Mouse (Mus musculus): Measurements from ENCODE around the gene Cpz. TPM values are rescaled to one million over a fixed set of nuclear protein-coding genes. Genes with fewer than 3 reads are reported as not detected.
A peak's percentile ranks its signal among the peaks of the same experiment; 100 is the strongest.

The Cpz gene
- polyA plus RNA-seq (2014; fragmentation: Nextera tagmentation; extraction: Ambion mirVana), result 4.8 and 6.6 TPM in 2 replicates

- H3K36me3 ChIP-seq (ENCODE audit: control insufficient read depth, insufficient read depth, low read length), result no peaks in the 10 kb centered on the region
- peaks cover 8% of the 10 kb centered on the region; the same call in 1 of the 2 replicates for H3K4me1 ChIP-seq (ENCODE audit: control insufficient read depth, insufficient read depth, low read length)
- peak within 1 kb of the TSS; percentile 40 for H3K4me2 ChIP-seq (replicated peaks; ENCODE audit: low read depth, low read length)
- ATAC-seq (ENCODE audit: insufficient number of reproducible peaks, insufficient read depth, low FRiP score, low read depth), result peak; percentile 56
- H3K27me3 ChIP-seq (ENCODE audit: control insufficient read depth, insufficient read depth, low read length), result 0 out of 2 replicates have a peak, but pooled peaks cover 3% of the 10 kb centered on the region
- peak within 1 kb of the TSS; percentile 28 for H3K4me3 ChIP-seq (ENCODE audit: low read depth, low read length)
- no peaks in the 10 kb centered on the region for H3K9me3 ChIP-seq (ENCODE audit: control insufficient read depth, low read depth, low read length)
- 3% methylated on average over 29 of the region's 29 CpGs for WGBS
- no peak within 1 kb of the TSS; the same call in 1 of the 2 replicates for H3K9ac ChIP-seq (replicated peaks; ENCODE audit: low read depth, low read length)
- H3K27ac ChIP-seq (ENCODE audit: low read length), result no peak within 1 kb of the TSS
Observed at GRCm38 (mm10) chr5:35525469-35526123, at the start of gene Cpz. TSS of gene Cpz (minus strand) at chr5:35525698.

GRCm38 (mm10) chr5:35574653-35575599, 49.4 kb upstream of the Cpz start, which contains the start of gene Trmt44:
TSS of gene Trmt44 (minus strand) at chr5:35575070.
- 4% methylated on average over 56 of the region's 56 CpGs for WGBS
- H3K36me3 ChIP-seq (ENCODE audit: control insufficient read depth, insufficient read depth, low read length), result peaks cover 20% of the 10 kb centered on the region
- H3K9me3 ChIP-seq (ENCODE audit: control insufficient read depth, low read depth, low read length), result no peaks in the 10 kb centered on the region
- peak within 1 kb of the TSS; percentile 98 for H3K4me3 ChIP-seq (ENCODE audit: low read depth, low read length)
- H3K4me2 ChIP-seq (replicated peaks; ENCODE audit: low read depth, low read length), result peak within 1 kb of the TSS; percentile 95
- H3K27ac ChIP-seq (ENCODE audit: low read length), result peak within 1 kb of the TSS; percentile 80
- H3K4me1 ChIP-seq (ENCODE audit: control insufficient read depth, insufficient read depth, low read length), result peaks cover 7% of the 10 kb centered on the region
- ATAC-seq (ENCODE audit: insufficient number of reproducible peaks, insufficient read depth, low FRiP score, low read depth), result peak; percentile 91
- no peaks in the 10 kb centered on the region for H3K27me3 ChIP-seq (ENCODE audit: control insufficient read depth, insufficient read depth, low read length)
- H3K9ac ChIP-seq (replicated peaks; ENCODE audit: low read depth, low read length), result peak within 1 kb of the TSS; percentile 72

- H3K27ac ChIP-seq (ENCODE audit: low read length), result no peak overlapping the region
- H3K36me3 ChIP-seq (ENCODE audit: control insufficient read depth, insufficient read depth, low read length), result peaks cover 37% of the 10 kb centered on the region
- H3K4me3 ChIP-seq (ENCODE audit: low read depth, low read length), result no peak overlapping the region
- H3K27me3 ChIP-seq (ENCODE audit: control insufficient read depth, insufficient read depth, low read length), result no peaks in the 10 kb centered on the region
- WGBS, result 91% methylated on average over 6 of the region's 6 CpGs
- H3K4me2 ChIP-seq (replicated peaks; ENCODE audit: low read depth, low read length), result no peak overlapping the region
- no peak for ATAC-seq (ENCODE audit: insufficient number of reproducible peaks, insufficient read depth, low FRiP score, low read depth)
- H3K4me1 ChIP-seq (ENCODE audit: control insufficient read depth, insufficient read depth, low read length), result peaks cover 7% of the 10 kb centered on the region
- H3K9me3 ChIP-seq (ENCODE audit: control insufficient read depth, low read depth, low read length), result no peaks in the 10 kb centered on the region
- no peak overlapping the region for H3K9ac ChIP-seq (replicated peaks; ENCODE audit: low read depth, low read length)
Observed at GRCm38 (mm10) chr5:35571546-35571945, 46.0 kb upstream of the Cpz start.

- Histone ChIP-seq H3K9me3 (ENCODE audit: control insufficient read depth, low read depth, low read length) (no peaks in the 10 kb centered on the region), H3K4me2 (replicated peaks; ENCODE audit: low read depth, low read length) (no peak overlapping the region), H3K27ac (ENCODE audit: low read length) (no peak overlapping the region), H3K27me3 (ENCODE audit: control insufficient read depth, insufficient read depth, low read length) (no peaks in the 10 kb centered on the region), H3K9ac (replicated peaks; ENCODE audit: low read depth, low read length) (no peak overlapping the region), H3K4me1 (ENCODE audit: control insufficient read depth, insufficient read depth, low read length) (no peaks in the 10 kb centered on the region), H3K36me3 (ENCODE audit: control insufficient read depth, insufficient read depth, low read length) (peaks cover 60% of the 10 kb centered on the region), H3K4me3 (ENCODE audit: low read depth, low read length) (no peak overlapping the region)
- WGBS, result 91% methylated on average over 4 of the region's 4 CpGs
- no peak for ATAC-seq (ENCODE audit: insufficient number of reproducible peaks, insufficient read depth, low FRiP score, low read depth)
Observed at GRCm38 (mm10) chr5:35566632-35567031, 41.1 kb upstream of the Cpz start.

- WGBS, result 90% methylated on average over 9 of the region's 9 CpGs
- H3K9me3 ChIP-seq (ENCODE audit: control insufficient read depth, low read depth, low read length), result no peaks in the 10 kb centered on the region
- H3K4me1 ChIP-seq (ENCODE audit: control insufficient read depth, insufficient read depth, low read length), result no peaks in the 10 kb centered on the region
- H3K36me3 ChIP-seq (ENCODE audit: control insufficient read depth, insufficient read depth, low read length), result peaks cover 53% of the 10 kb centered on the region
- H3K9ac ChIP-seq (replicated peaks; ENCODE audit: low read depth, low read length), result no peak overlapping the region
- no peak overlapping the region for H3K4me3 ChIP-seq (ENCODE audit: low read depth, low read length)
- H3K27me3 ChIP-seq (ENCODE audit: control insufficient read depth, insufficient read depth, low read length), result no peaks in the 10 kb centered on the region
- no peak overlapping the region for H3K27ac ChIP-seq (ENCODE audit: low read length)
- H3K4me2 ChIP-seq (replicated peaks; ENCODE audit: low read depth, low read length), result no peak overlapping the region
- no peak for ATAC-seq (ENCODE audit: insufficient number of reproducible peaks, insufficient read depth, low FRiP score, low read depth)
Observed at GRCm38 (mm10) chr5:35565217-35565616, 39.7 kb upstream of the Cpz start.

GRCm38 (mm10) chr5:35563449-35563848, 38.0 kb upstream of the Cpz start:
- H3K4me3 ChIP-seq (ENCODE audit: low read depth, low read length), result no peak overlapping the region
- whole genome bisulfite sequencing, result 0% methylated on average over 1 of the region's 1 CpGs
- H3K9me3 ChIP-seq (ENCODE audit: control insufficient read depth, low read depth, low read length), result no peaks in the 10 kb centered on the region
- H3K27me3 ChIP-seq (ENCODE audit: control insufficient read depth, insufficient read depth, low read length), result no peaks in the 10 kb centered on the region
- no peaks in the 10 kb centered on the region for H3K4me1 ChIP-seq (ENCODE audit: control insufficient read depth, insufficient read depth, low read length)
- ATAC-seq (ENCODE audit: insufficient number of reproducible peaks, insufficient read depth, low FRiP score, low read depth), result 0 out of 2 replicates have a peak, but pooled peaks have one; percentile 62
- no peak overlapping the region for H3K4me2 ChIP-seq (replicated peaks; ENCODE audit: low read depth, low read length)
- H3K27ac ChIP-seq (ENCODE audit: low read length), result no peak overlapping the region
- no peak overlapping the region for H3K9ac ChIP-seq (replicated peaks; ENCODE audit: low read depth, low read length)
- peaks cover 49% of the 10 kb centered on the region for H3K36me3 ChIP-seq (ENCODE audit: control insufficient read depth, insufficient read depth, low read length)

GRCm38 (mm10) chr5:35562616-35563015, 37.1 kb upstream of the Cpz start:
- no peak overlapping the region for H3K9ac ChIP-seq (replicated peaks; ENCODE audit: low read depth, low read length)
- no peak overlapping the region for H3K27ac ChIP-seq (ENCODE audit: low read length)
- no peak overlapping the region for H3K4me2 ChIP-seq (replicated peaks; ENCODE audit: low read depth, low read length)
- no peaks in the 10 kb centered on the region for H3K27me3 ChIP-seq (ENCODE audit: control insufficient read depth, insufficient read depth, low read length)
- no peak overlapping the region for H3K4me3 ChIP-seq (ENCODE audit: low read depth, low read length)
- 94% methylated on average over 2 of the region's 2 CpGs for WGBS
- H3K9me3 ChIP-seq (ENCODE audit: control insufficient read depth, low read depth, low read length), result no peaks in the 10 kb centered on the region
- no peak for ATAC-seq (ENCODE audit: insufficient number of reproducible peaks, insufficient read depth, low FRiP score, low read depth)
- no peaks in the 10 kb centered on the region for H3K4me1 ChIP-seq (ENCODE audit: control insufficient read depth, insufficient read depth, low read length)
- peaks cover 50% of the 10 kb centered on the region for H3K36me3 ChIP-seq (ENCODE audit: control insufficient read depth, insufficient read depth, low read length)

- Histone ChIP-seq H3K4me1 (ENCODE audit: control insufficient read depth, insufficient read depth, low read length) (no peaks in the 10 kb centered on the region), H3K4me2 (replicated peaks; ENCODE audit: low read depth, low read length) (no peak overlapping the region), H3K36me3 (ENCODE audit: control insufficient read depth, insufficient read depth, low read length) (peaks cover 43% of the 10 kb centered on the region), H3K4me3 (ENCODE audit: low read depth, low read length) (no peak overlapping the region), H3K9ac (replicated peaks; ENCODE audit: low read depth, low read length) (no peak overlapping the region), H3K27ac (ENCODE audit: low read length) (no peak overlapping the region), H3K27me3 (ENCODE audit: control insufficient read depth, insufficient read depth, low read length) (no peaks in the 10 kb centered on the region), H3K9me3 (ENCODE audit: control insufficient read depth, low read depth, low read length) (no peaks in the 10 kb centered on the region)
- ATAC-seq (ENCODE audit: insufficient number of reproducible peaks, insufficient read depth, low FRiP score, low read depth), result no peak
- 81% methylated on average over 8 of the region's 8 CpGs for WGBS
Observed at GRCm38 (mm10) chr5:35559447-35559846, 33.9 kb upstream of the Cpz start.

Data from stomach, embryonic 14.5 days (tissue).